ENCODE assay signal across 7 mouse cellular contexts in the genomic region with DNA sequence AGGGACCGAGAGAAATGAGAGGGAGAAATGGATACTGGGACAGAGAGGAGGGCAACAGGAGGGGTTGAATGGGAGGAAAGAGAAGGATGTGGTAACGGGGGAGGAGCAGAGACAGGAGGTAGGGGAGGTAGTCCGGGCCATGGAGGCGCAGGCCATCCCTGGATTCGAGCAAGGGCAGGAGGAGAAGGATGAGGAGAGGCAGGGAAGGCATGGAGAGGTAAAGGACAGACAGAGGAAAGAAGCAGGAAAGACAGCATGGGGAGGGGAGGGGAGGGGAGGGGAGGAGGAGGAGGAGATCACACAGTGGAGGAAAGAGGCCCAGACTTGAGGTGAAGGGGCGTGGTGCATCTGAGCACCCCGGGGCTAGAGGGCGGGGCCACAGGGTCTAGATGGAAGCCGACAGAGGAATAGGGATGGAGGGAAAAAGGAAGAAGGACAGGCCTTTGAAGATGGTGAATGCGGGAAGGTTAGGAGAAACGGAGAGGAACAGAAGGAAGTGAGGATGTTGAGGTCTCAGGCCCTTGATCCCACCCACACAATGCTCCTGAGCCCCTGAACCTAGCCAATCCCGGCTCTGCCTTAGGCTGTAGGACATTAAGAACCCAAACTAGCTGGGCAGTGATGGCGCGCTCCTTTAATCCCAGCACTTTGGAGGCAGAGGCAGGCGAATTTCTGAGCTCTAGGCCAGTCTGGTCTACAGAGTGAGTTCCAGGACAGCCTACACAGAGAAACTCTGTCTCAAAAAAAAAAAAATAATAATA. TPM values are rescaled to one million over a fixed set of nuclear protein-coding genes. Genes with fewer than 3 reads are reported as not detected.
DNase-seq lines count a peak whose midpoint lies in the region; ATAC-seq and TF ChIP-seq lines count a peak whose summit lies in the region.

A gene (minus strand): TSS at position 209 of the 761 bp plus-strand sequence.

- H3K4me3 ChIP-seq in ES-E14 (ENCODE audit: insufficient read depth in 1 of 2, low read depth in 1 of 2, low read length in 2 of 2, poor library complexity in 1 of 2, severe bottlenecking in 1 of 2), result peak within 1 kb of the TSS; percentile 78 to 93
- H3K4me3 ChIP-seq in heart, postnatal 0 days (ENCODE audit: low read depth, low read length), result peak within 1 kb of the TSS; percentile 87
- H3K4me3 ChIP-seq in midbrain, embryonic 11.5 days (ENCODE audit: low read depth, low read length), result peak within 1 kb of the TSS; percentile 92

- peaks cover 2 to 22% of the 10 kb centered on the region in 2 experiments for H3K4me1 ChIP-seq in ES-E14 (ENCODE audit: control insufficient read depth in 2 of 2, insufficient read depth in 2 of 2, low read length in 2 of 2, poor library complexity in 1 of 2)
- H3K4me1 ChIP-seq in heart, postnatal 0 days (ENCODE audit: control insufficient read depth, insufficient read depth), result peaks cover 11% of the 10 kb centered on the region
- H3K4me1 ChIP-seq in midbrain, embryonic 11.5 days (ENCODE audit: control insufficient read depth, insufficient read depth, low read length), result peaks cover 15% of the 10 kb centered on the region

- H3K4me2 ChIP-seq in heart, postnatal 0 days (ENCODE audit: low read depth, low read length), result peak within 1 kb of the TSS; percentile 87
- H3K4me2 ChIP-seq in midbrain, embryonic 11.5 days, result peak within 1 kb of the TSS; percentile 93

- no peaks in the 10 kb centered on the region for H3K9me3 ChIP-seq in ES-E14 (ENCODE audit: control insufficient read depth, insufficient read depth, low read depth, low read length)
- no peaks in the 10 kb centered on the region for H3K9me3 ChIP-seq in heart, postnatal 0 days (replicated peaks; ENCODE audit: control insufficient read depth, low read length)
- H3K9me3 ChIP-seq in midbrain, embryonic 11.5 days (ENCODE audit: control insufficient read depth, low read length), result no peaks in the 10 kb centered on the region

- peak within 1 kb of the TSS; percentile 83 for H3K27ac ChIP-seq in ES-E14 (ENCODE audit: insufficient read depth, low read depth, low read length, poor library complexity, severe bottlenecking)
- peak within 1 kb of the TSS; percentile 72 for H3K27ac ChIP-seq in heart, postnatal 0 days (ENCODE audit: low read depth)
- H3K27ac ChIP-seq in midbrain, embryonic 11.5 days (ENCODE audit: low read depth, low read length), result peak within 1 kb of the TSS; percentile 76

- no peak for TF ChIP-seq CTCF in heart, postnatal 0 days (IDR thresholded peaks at IDR 0.05; ENCODE audit: low read depth)

- in situ Hi-C loops in ES-E14 (cut with MboI; ENCODE audit: low sequenced_read_pairs in 2 of 2, unreplicated experiment in 2 of 2), result no loop called here

- no peaks in the 10 kb centered on the region; the same call in 1 of the 2 replicates for H3K36me3 ChIP-seq in ES-E14 (ENCODE audit: control insufficient read depth, insufficient read depth, low read length, poor library complexity, severe bottlenecking)
- H3K36me3 ChIP-seq in heart, postnatal 0 days (replicated peaks; ENCODE audit: control insufficient read depth, insufficient read depth, low read length), result peaks cover 3% of the 10 kb centered on the region; the same call in 1 of the 2 replicates
- no peaks in the 10 kb centered on the region for H3K36me3 ChIP-seq in midbrain, embryonic 11.5 days (ENCODE audit: control insufficient read depth, insufficient read depth, low read length)

- no peaks in the 10 kb centered on the region for H3K27me3 ChIP-seq in heart, postnatal 0 days (ENCODE audit: control insufficient read depth, insufficient read depth, low read length)
- H3K27me3 ChIP-seq in midbrain, embryonic 11.5 days (ENCODE audit: control insufficient read depth, insufficient read depth, low read length), result no peaks in the 10 kb centered on the region

- peak; percentile 42 for ATAC-seq in CD4-positive, CD25-positive, alpha-beta regulatory T cell, adult 4 months
- ATAC-seq in erythroblast, adult 5-6 weeks (replicated peaks; ENCODE audit: low FRiP score, poor library complexity, severe bottlenecking), result peak; percentile 32
- peak; percentile 5 for ATAC-seq in heart, postnatal 0 days (ENCODE audit: insufficient read depth, low read depth)
- ATAC-seq in midbrain, embryonic 11.5 days (ENCODE audit: low FRiP score), result peak; percentile 60

- peak within 1 kb of the TSS; percentile 77 for H3K9ac ChIP-seq in ES-E14 (ENCODE audit: insufficient read depth, low read depth, low read length, poor library complexity, severe bottlenecking)
- H3K9ac ChIP-seq in heart, postnatal 0 days (replicated peaks; ENCODE audit: low read depth, low read length), result peak within 1 kb of the TSS; percentile 92
- H3K9ac ChIP-seq in midbrain, embryonic 11.5 days (ENCODE audit: low read length), result peak within 1 kb of the TSS; percentile 96

- TF ChIP-seq EP300 in heart, postnatal 0 days (IDR thresholded peaks at IDR 0.05; ENCODE audit: low read depth), result no peak

- DNase-seq in ES-E14 (ENCODE audit: low read depth, low spot score), result peak; percentile 62
- DNase-seq in heart, postnatal 0 days (ENCODE audit: low spot score), result no peak
- DNase-seq in layer of hippocampus, postnatal 36 days, result no peak
- no peak for DNase-seq in midbrain, embryonic 11.5 days (ENCODE audit: low spot score, missing footprints)
- DNase-seq in right cerebral cortex, adult 18-20 months, result no peak

- 28% methylated on average over 15 of the region's 15 CpGs for WGBS in heart, postnatal 0 days
- WGBS in midbrain, embryonic 11.5 days, result 18% methylated on average over 15 of the region's 15 CpGs

TF ChIP-seq in ES-E14, 5 proteins besides CTCF, POLR2A, EP300 and RAD21:
- TF ChIP-seq ZC3H11A (IDR thresholded peaks at IDR 0.05; ENCODE audit: borderline replicate concordance, low read depth, low read length), result no peak
- TF ChIP-seq HCFC1 (IDR thresholded peaks at IDR 0.05; ENCODE audit: borderline replicate concordance, insufficient read depth, low read length), result no peak
- TF ChIP-seq MAFK (IDR thresholded peaks at IDR 0.05; ENCODE audit: insufficient read depth, low read depth, low read length), result no peak
- no peak for TF ChIP-seq ZNF384 (IDR thresholded peaks at IDR 0.05; ENCODE audit: low read depth, low read length)
- TF ChIP-seq CHD2 (IDR thresholded peaks at IDR 0.05; ENCODE audit: low read depth, low read length), result no peak

RNA-seq across cellular contexts. Expression of the gene that starts here (rescaled TPM):
- polyA plus RNA-seq in CD4-positive, CD25-positive, alpha-beta regulatory T cell, adult 4 months (2017; shearing (Covaris generic)), result 1 to 10 TPM; 7.2 to 7.3 TPM
- 45.7 and 64.7 TPM in 2 replicates for total RNA-seq in ES-E14 (2012; rRNA removed)
- total RNA-seq in erythroblast, adult 5-6 weeks (2015; ENCODE audit: low replicate concordance), result 5.6 and 6.1 TPM in 2 replicates
- 5.6 and 11.4 TPM in 2 replicates for total RNA-seq in erythroblast, adult 5-6 weeks (2017; ENCODE audit: low replicate concordance)
- total RNA-seq in heart, postnatal 0 days (2014; rRNA removed; ENCODE audit: low replicate concordance), result 92.2 and 108 TPM in 2 replicates
- 36.7 and 40.6 TPM in 2 replicates for polyA plus RNA-seq in heart, postnatal 0 days (2015; fragmentation: Nextera tagmentation; extraction: Ambion mirVana)
- 100 to 1,000 TPM; 102 to 106 TPM for total RNA-seq in layer of hippocampus, postnatal 36 days (2021)
- 43.8 and 51.7 TPM in 2 replicates for polyA plus RNA-seq in midbrain, embryonic 11.5 days (2014; fragmentation: Nextera tagmentation; extraction: Ambion mirVana)

Comparison
In these comparisons a context has a peak if more than half of its experiments do, and no peak if none do; other contexts are left out.
1. ATAC-seq: peak in every context shown above with its lines; median percentile 60 in midbrain, embryonic 11.5 days; 42 in CD4-positive, CD25-positive, alpha-beta regulatory T cell, adult 4 months; 32 in erythroblast, adult 5-6 weeks; 5 in heart, postnatal 0 days.